Comparison of ENCODE assay signal across 14 mouse cellular contexts in genomic region chr4:48554132-48554531, GRCm38 (mm10).
"Had no signal": no experiment of that assay in that cellular context is flagged by ENCODE, and none has a peak within 500 bp of the region (broad histone marks: within the 10 kb centered on the region; RNA-seq: fewer than 3 reads in every experiment).

No protein-coding gene starts in this region.

- H3K4me3 ChIP-seq: kidney, embryonic 15.5 days; left cerebral cortex, adult 2 months; limb, embryonic 15.5 days; liver, embryonic 12.5 days; stomach, embryonic 15.5 days had no signal

- H3K4me2 ChIP-seq: kidney, embryonic 15.5 days; limb, embryonic 15.5 days; liver, embryonic 12.5 days; lung, embryonic 14.5 days; stomach, embryonic 15.5 days had no signal

- H3K27me3 ChIP-seq: kidney, embryonic 15.5 days; liver, embryonic 12.5 days; stomach, embryonic 15.5 days had no signal

- ATAC-seq: liver, embryonic 12.5 days had no signal

- DNase-seq: kidney, adult 2 months; kidney, postnatal 14 days; lung, embryonic 14.5 days; lung, postnatal 10 days; lung, postnatal 4 days; midbrain, embryonic 14.5 days; right cerebral cortex, postnatal 14 days; thymus, adult 2 months; thymus, postnatal 4 days had no signal

- H3K27ac ChIP-seq: kidney, embryonic 15.5 days; left cerebral cortex, adult 2 months; limb, embryonic 15.5 days; liver, embryonic 12.5 days; stomach, embryonic 15.5 days had no signal

- H3K4me1 ChIP-seq: liver, embryonic 12.5 days; stomach, embryonic 15.5 days had no signal

- H3K9ac ChIP-seq: kidney, embryonic 15.5 days; limb, embryonic 15.5 days; liver, embryonic 12.5 days; lung, embryonic 14.5 days; stomach, embryonic 15.5 days had no signal

- H3K9me3 ChIP-seq: kidney, embryonic 15.5 days; limb, embryonic 15.5 days; liver, embryonic 12.5 days; stomach, embryonic 15.5 days had no signal
